8 mouse cellular contexts compared by ENCODE assay signal in genomic region chr12:78748557-78749377, GRCm38 (mm10). TPM values are rescaled to one million over a fixed set of nuclear protein-coding genes. Genes with fewer than 3 reads are reported as not detected.
DNase-seq lines count a peak whose midpoint lies in the region; ATAC-seq and TF ChIP-seq lines count a peak whose summit lies in the region.

Gene Mpp5, plus strand, starts transcription at chr12:78748907.

- peaks cover 19% of the 10 kb centered on the region for H3K27me3 ChIP-seq in forebrain, embryonic 10.5 days (ENCODE audit: poor library complexity, severe bottlenecking)
- no peaks in the 10 kb centered on the region for H3K27me3 ChIP-seq in heart, embryonic 15.5 days
- no peaks in the 10 kb centered on the region for H3K27me3 ChIP-seq in liver, embryonic 14.5 days (ENCODE audit: control insufficient read depth, insufficient read depth, low read length)
- H3K27me3 ChIP-seq in neural tube, embryonic 11.5 days (ENCODE audit: control insufficient read depth, insufficient read depth, low read length): no peaks in the 10 kb centered on the region
- H3K27me3 ChIP-seq in stomach, postnatal 0 days (ENCODE audit: control insufficient read depth, insufficient read depth, low read length): no peaks in the 10 kb centered on the region

- TF ChIP-seq CTCF in liver, embryonic 14.5 days (IDR thresholded peaks at IDR 0.05; ENCODE audit: low read depth): no peak
- no peak for TF ChIP-seq CTCF in stomach, postnatal 0 days (IDR thresholded peaks at IDR 0.05; ENCODE audit: low read depth)

- H3K9ac ChIP-seq in heart, embryonic 15.5 days: peak within 1 kb of the TSS; percentile 89
- peak within 1 kb of the TSS; percentile 73 for H3K9ac ChIP-seq in liver, embryonic 14.5 days (replicated peaks)
- peak within 1 kb of the TSS; percentile 83 for H3K9ac ChIP-seq in neural tube, embryonic 11.5 days (ENCODE audit: low read length)
- H3K9ac ChIP-seq in stomach, postnatal 0 days (ENCODE audit: low read length): peak within 1 kb of the TSS; percentile 90

- H3K9me3 ChIP-seq in forebrain, embryonic 10.5 days: no peaks in the 10 kb centered on the region
- H3K9me3 ChIP-seq in heart, embryonic 15.5 days (replicated peaks): no peaks in the 10 kb centered on the region
- no peaks in the 10 kb centered on the region for H3K9me3 ChIP-seq in liver, embryonic 14.5 days (ENCODE audit: control insufficient read depth, low read length)
- H3K9me3 ChIP-seq in neural tube, embryonic 11.5 days (ENCODE audit: control insufficient read depth, low read length): no peaks in the 10 kb centered on the region
- no peaks in the 10 kb centered on the region for H3K9me3 ChIP-seq in stomach, postnatal 0 days (ENCODE audit: control insufficient read depth, low read length)

- peak within 1 kb of the TSS; percentile 96 for H3K27ac ChIP-seq in forebrain, embryonic 10.5 days
- peak within 1 kb of the TSS; percentile 98 for H3K27ac ChIP-seq in heart, embryonic 15.5 days
- H3K27ac ChIP-seq in liver, embryonic 14.5 days: peak within 1 kb of the TSS; percentile 12
- H3K27ac ChIP-seq in neural tube, embryonic 11.5 days (ENCODE audit: low read depth, low read length): peak within 1 kb of the TSS; percentile 88
- H3K27ac ChIP-seq in stomach, postnatal 0 days (replicated peaks): peak within 1 kb of the TSS; percentile 98

- H3K4me2 ChIP-seq in heart, embryonic 15.5 days: peak within 1 kb of the TSS; percentile 97
- peak within 1 kb of the TSS; percentile 100 for H3K4me2 ChIP-seq in liver, embryonic 14.5 days (ENCODE audit: low read depth)
- peak within 1 kb of the TSS; percentile 95 for H3K4me2 ChIP-seq in neural tube, embryonic 11.5 days (ENCODE audit: low read depth)
- peak within 1 kb of the TSS; percentile 96 for H3K4me2 ChIP-seq in stomach, postnatal 0 days (replicated peaks; ENCODE audit: low read depth)

- H3K4me3 ChIP-seq in forebrain, embryonic 10.5 days: peak within 1 kb of the TSS; percentile 96
- peak within 1 kb of the TSS; percentile 95 for H3K4me3 ChIP-seq in heart, embryonic 15.5 days
- peak within 1 kb of the TSS; percentile 66 to 81 for H3K4me3 ChIP-seq in liver, embryonic 14.5 days (ENCODE audit: insufficient read depth in 1 of 2, low read depth in 2 of 2, low read length in 2 of 2)
- H3K4me3 ChIP-seq in neural tube, embryonic 11.5 days (ENCODE audit: low read depth, low read length): peak within 1 kb of the TSS; percentile 87
- H3K4me3 ChIP-seq in stomach, postnatal 0 days (ENCODE audit: low read depth, low read length): peak within 1 kb of the TSS; percentile 91

- WGBS in forebrain, embryonic 10.5 days: under 1% methylated on average over 89 of the region's 98 CpGs
- WGBS in heart, embryonic 15.5 days: under 1% methylated on average over 83 of the region's 98 CpGs
- WGBS in liver, embryonic 14.5 days (ENCODE audit: insufficient replicate concordance): 0% methylated on average over 86 of the region's 98 CpGs
- under 1% methylated on average over 61 of the region's 98 CpGs for WGBS in neural tube, embryonic 11.5 days
- under 1% methylated on average over 62 of the region's 98 CpGs for WGBS in stomach, postnatal 0 days

- no peaks in the 10 kb centered on the region for H3K36me3 ChIP-seq in forebrain, embryonic 10.5 days (replicated peaks)
- H3K36me3 ChIP-seq in heart, embryonic 15.5 days: no peaks in the 10 kb centered on the region
- no peaks in the 10 kb centered on the region for H3K36me3 ChIP-seq in liver, embryonic 14.5 days (replicated peaks; ENCODE audit: control insufficient read depth, insufficient read depth, low read depth)
- H3K36me3 ChIP-seq in neural tube, embryonic 11.5 days (ENCODE audit: control insufficient read depth, insufficient read depth, low read length): no peaks in the 10 kb centered on the region
- H3K36me3 ChIP-seq in stomach, postnatal 0 days (ENCODE audit: control insufficient read depth, insufficient read depth, low read length): no peaks in the 10 kb centered on the region

- DNase-seq in CD8-positive naive resting alpha-beta T cell, adult 2 months (ENCODE audit: low read depth in 2 of 2, low spot score in 2 of 2): peak; percentile 93 to 94
- peak; percentile 94 for DNase-seq in c-Kit-positive CD71-negative TER-119-negative erythroid progenitor cells, embryonic 14.5 days (ENCODE audit: low read depth)
- peak; percentile 92 for DNase-seq in forebrain, embryonic 10.5 days (ENCODE audit: extremely low spot score, low spot score)
- DNase-seq in kidney, postnatal 25 days: peak; percentile 94 to 99
- DNase-seq in liver, embryonic 14.5 days (ENCODE audit: low read depth in 3 of 3, low spot score in 3 of 3): peak; percentile 91 to 94 (median 93)
- peak; percentile 99 for DNase-seq in neural tube, embryonic 11.5 days (ENCODE audit: low spot score)
- peak; percentile 98 for DNase-seq in stomach, postnatal 0 days (ENCODE audit: low spot score)

- ATAC-seq in heart, embryonic 15.5 days (replicated peaks; ENCODE audit: insufficient number of reproducible peaks, insufficient read depth, low FRiP score, low read depth): peak; percentile 100
- ATAC-seq in liver, embryonic 14.5 days (ENCODE audit: insufficient read depth): peak; percentile 99
- ATAC-seq in neural tube, embryonic 11.5 days (ENCODE audit: insufficient read depth, low FRiP score, low TSS enrichment): peak; percentile 99
- peak; percentile 100 for ATAC-seq in stomach, postnatal 0 days (ENCODE audit: low FRiP score, low TSS enrichment)

- TF ChIP-seq EP300 in liver, embryonic 14.5 days (IDR thresholded peaks at IDR 0.05; ENCODE audit: low read depth): no peak
- TF ChIP-seq EP300 in stomach, postnatal 0 days (optimal IDR thresholded peaks at IDR 0.05): no peak

- H3K4me1 ChIP-seq in forebrain, embryonic 10.5 days: peaks cover 25% of the 10 kb centered on the region
- H3K4me1 ChIP-seq in heart, embryonic 15.5 days (replicated peaks): peaks cover 7% of the 10 kb centered on the region
- peaks cover 0 to 5% of the 10 kb centered on the region in 2 experiments; a peak in 1 of 4 replicates for H3K4me1 ChIP-seq in liver, embryonic 14.5 days (replicated peaks; ENCODE audit: control insufficient read depth in 2 of 2, insufficient read depth in 2 of 2, low read length in 1 of 2)
- H3K4me1 ChIP-seq in neural tube, embryonic 11.5 days (ENCODE audit: control insufficient read depth, insufficient read depth, low read length): 0 out of 2 replicates have a peak, but pooled peaks cover 2% of the 10 kb centered on the region
- no peaks in the 10 kb centered on the region for H3K4me1 ChIP-seq in stomach, postnatal 0 days (replicated peaks; ENCODE audit: control insufficient read depth, insufficient read depth)

RNA-seq across cellular contexts. Expression of gene Mpp5, which starts in this region (rescaled TPM):
- polyA plus RNA-seq in forebrain, embryonic 10.5 days (2016; fragmentation: Nextera tagmentation; extraction: Ambion mirVana): 25.5 and 30.1 TPM in 2 replicates
- polyA plus RNA-seq in heart, embryonic 15.5 days (2015; fragmentation: Nextera tagmentation; extraction: Ambion mirVana): 12.3 and 14.8 TPM in 2 replicates
- polyA plus RNA-seq in liver, embryonic 14.5 days (2012; rRNA removed): 1.7 and 2.7 TPM in 2 replicates
- 7.3 and 9.0 TPM in 2 replicates for polyA plus RNA-seq in liver, embryonic 14.5 days (2014; fragmentation: Nextera tagmentation; extraction: Ambion mirVana)
- 24.7 and 28.5 TPM in 2 replicates for polyA plus RNA-seq in neural tube, embryonic 11.5 days (2014; fragmentation: Nextera tagmentation; extraction: Ambion mirVana)
- polyA plus RNA-seq in stomach, postnatal 0 days (2015; fragmentation: Nextera tagmentation; extraction: Ambion mirVana): 10.0 and 12.9 TPM in 2 replicates

Comparison
In these comparisons a context has a peak if more than half of its experiments do, and no peak if none do; other contexts are left out.
1. Peak in every context shown above with its lines: DNase-seq, ATAC-seq, H3K4me3 ChIP-seq and H3K27ac ChIP-seq.
2. H3K27ac ChIP-seq: peak in every context shown above with its lines; median percentile 98 in heart, embryonic 15.5 days; 98 in stomach, postnatal 0 days; 96 in forebrain, embryonic 10.5 days; 88 in neural tube, embryonic 11.5 days; 12 in liver, embryonic 14.5 days.